Mouse (Mus musculus): ENCODE data around the gene Polg2. TPM values are rescaled to one million over a fixed set of nuclear protein-coding genes. Genes with fewer than 3 reads are reported as not detected.
"Not testable (repeated sequence)": the region's sequence is repeated elsewhere in the genome, so short reads cannot be mapped to it uniquely, and the experiment has no call there.

Polg2 gene
- polyA plus RNA-seq, 1 experiment from 2014 or later = 10.7 TPM

DNA sequence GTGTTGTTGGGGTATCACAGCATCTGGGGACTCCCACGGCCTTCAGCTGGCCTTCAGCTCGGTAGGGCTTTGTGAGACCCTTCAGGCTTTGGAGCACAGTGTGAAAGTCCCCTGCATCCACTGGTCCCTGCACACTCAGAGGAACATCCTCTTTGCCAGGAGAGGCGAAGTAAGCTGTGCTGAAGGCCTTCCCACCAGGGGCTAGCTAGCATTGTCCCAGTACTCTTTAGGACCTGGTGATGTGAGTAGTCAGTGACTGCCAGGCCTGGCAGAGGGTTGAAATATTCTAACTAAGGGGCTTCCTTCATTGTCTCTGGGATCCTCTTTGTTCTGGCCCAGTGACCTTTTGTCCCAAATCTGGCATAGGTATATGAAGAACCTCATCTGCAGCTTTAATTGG lies 42.7 kb downstream of the Polg2 start:
- peaks cover 17% of the 10 kb centered on the region for H3K4me1 ChIP-seq
- H3K9me3 ChIP-seq (replicated peaks) = no peaks in the 10 kb centered on the region
- H3K4me2 ChIP-seq (replicated peaks) = no peak overlapping the region
- no peak overlapping the region for H3K4me3 ChIP-seq
- ATAC-seq (ENCODE audit: low FRiP score) = no peak
- 30% methylated on average over 3 of the region's 3 CpGs for WGBS
- H3K36me3 ChIP-seq = no peaks in the 10 kb centered on the region
- H3K27ac ChIP-seq = peak overlapping the region; percentile 83; the same call in 1 of the 2 replicates
- no peak overlapping the region; the same call in 1 of the 2 replicates for H3K9ac ChIP-seq
- peaks cover 17% of the 10 kb centered on the region; the same call in 1 of the 2 replicates for H3K27me3 ChIP-seq

DNA sequence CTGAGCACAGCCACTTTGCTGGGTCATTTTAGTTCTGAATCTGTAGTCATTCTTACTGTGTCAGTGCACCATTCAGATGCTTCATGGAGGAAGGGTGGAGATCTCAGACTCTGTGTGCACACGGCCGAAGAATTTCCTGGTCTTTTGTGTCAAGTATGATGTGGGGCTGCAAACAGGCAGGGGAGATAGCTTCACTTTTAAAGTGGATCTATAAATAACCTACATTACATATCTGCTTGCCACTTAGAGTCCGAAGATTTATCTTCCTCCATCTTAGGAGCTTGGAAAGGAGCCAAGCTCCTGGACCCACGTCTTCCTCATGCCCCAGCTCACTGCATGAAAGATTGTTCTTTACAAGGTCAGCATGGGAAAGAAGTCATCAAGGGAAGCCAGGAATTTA lies 48.6 kb downstream of the Polg2 start:
- Histone ChIP-seq H3K4me1 (peaks cover 4% of the 10 kb centered on the region; the same call in 1 of the 2 replicates), H3K4me3 (no peak overlapping the region), H3K27ac (no peak overlapping the region), H3K36me3 (no peaks in the 10 kb centered on the region), H3K4me2 (replicated peaks) (no peak overlapping the region), H3K9ac (no peak overlapping the region), H3K27me3 (no peaks in the 10 kb centered on the region), H3K9me3 (replicated peaks) (no peaks in the 10 kb centered on the region)
- 88% methylated on average over 4 of the region's 4 CpGs for WGBS
- ATAC-seq (ENCODE audit: low FRiP score) = no peak

DNA sequence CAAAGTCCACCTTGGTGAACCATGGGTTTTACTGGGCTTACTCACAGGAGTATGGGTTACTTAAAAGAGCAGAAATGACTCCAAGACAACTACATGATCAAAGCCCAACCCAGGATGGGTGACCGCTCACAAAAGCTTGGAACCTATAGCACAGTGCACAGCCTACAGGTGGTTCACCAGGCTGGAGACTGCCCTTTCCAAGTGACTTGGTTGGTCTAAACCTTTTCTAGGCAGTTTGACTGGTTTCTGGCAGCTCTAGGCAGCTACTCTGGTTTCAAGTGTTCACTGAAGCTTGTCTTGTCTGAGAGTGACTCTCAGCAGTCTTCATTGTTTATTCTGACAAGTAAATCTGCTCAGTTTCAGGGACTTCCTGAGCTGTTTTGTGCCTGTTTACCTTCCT lies 49.7 kb downstream of the Polg2 start:
- 100% methylated on average over 1 of the region's 1 CpGs for WGBS
- H3K4me2 ChIP-seq (replicated peaks) = no peak overlapping the region
- H3K9me3 ChIP-seq (replicated peaks) = no peaks in the 10 kb centered on the region
- no peak overlapping the region for H3K27ac ChIP-seq
- H3K4me3 ChIP-seq = no peak overlapping the region
- H3K9ac ChIP-seq = no peak overlapping the region
- ATAC-seq (ENCODE audit: low FRiP score) = no peak
- no peaks in the 10 kb centered on the region for H3K36me3 ChIP-seq
- peaks cover 4% of the 10 kb centered on the region; the same call in 1 of the 2 replicates for H3K4me1 ChIP-seq
- no peaks in the 10 kb centered on the region for H3K27me3 ChIP-seq

DNA sequence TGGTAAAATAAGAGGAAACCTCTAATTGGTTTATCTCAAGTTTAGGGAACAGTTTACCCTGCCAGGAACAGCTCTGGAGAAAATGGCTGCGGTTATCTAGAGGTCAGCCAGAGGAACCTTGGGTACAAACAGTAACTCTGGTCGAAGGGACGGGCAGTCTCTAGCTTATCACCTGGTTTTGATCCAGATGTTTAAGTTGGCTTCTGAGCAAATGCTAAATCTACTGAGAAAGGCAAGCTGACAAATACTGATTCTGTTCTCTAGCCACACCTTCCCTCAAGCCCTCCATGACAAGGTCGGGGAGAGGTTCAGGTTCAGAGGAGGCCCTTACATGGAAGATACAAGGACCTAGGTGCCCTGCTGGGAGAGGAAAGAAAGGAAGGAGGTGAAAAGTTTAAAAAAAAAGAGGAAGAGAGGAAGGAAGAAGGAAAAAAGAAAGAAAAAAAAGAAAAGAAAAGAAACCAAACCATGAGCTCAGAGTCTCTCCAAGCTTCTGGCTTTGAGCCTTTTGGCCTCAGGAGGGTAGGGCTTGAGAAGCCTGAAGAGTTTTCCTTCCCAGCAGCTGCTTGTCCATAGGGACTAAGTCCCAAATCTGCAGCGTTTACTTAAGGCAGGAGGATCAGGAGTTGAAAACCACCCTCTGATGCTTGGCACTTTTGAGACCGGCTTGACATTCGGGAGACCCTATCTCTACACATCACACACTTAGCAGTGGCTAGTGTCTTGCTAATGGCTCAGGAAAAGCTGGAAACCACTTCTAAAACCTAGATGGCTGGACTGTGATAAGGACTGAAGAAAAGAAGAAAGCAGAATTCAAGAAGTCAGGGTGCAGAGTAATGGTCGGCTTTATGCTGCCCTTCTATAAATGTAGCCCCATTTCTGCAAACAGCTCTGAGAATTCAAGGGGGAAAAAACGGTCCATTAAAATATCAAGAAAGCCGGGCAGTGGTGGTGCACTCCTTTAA lies 50.7 kb downstream of the Polg2 start:
- H3K27ac ChIP-seq = no peak overlapping the region

DNA sequence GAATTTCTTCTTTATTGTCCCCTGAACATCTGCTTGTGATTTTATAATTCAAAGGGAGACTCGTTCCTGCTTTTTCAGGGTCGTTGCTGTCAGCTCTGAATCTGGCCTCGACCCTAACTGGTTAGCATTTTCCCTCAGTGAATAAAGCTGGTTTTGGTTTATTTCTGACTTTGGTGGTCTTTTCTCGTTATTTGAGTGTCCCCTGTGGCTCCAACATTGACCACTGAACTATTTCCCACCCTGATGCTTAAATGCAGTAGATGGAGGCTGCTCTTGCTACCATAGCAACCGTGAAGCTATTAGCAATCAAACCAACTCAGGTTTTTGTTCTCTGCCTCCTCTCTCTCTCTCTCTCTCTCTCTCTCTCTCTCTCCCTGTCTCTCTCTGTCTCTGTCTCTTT lies 51.4 kb downstream of the Polg2 start:
- Histone ChIP-seq H3K4me1 (peaks cover 6% of the 10 kb centered on the region), H3K36me3 (no peaks in the 10 kb centered on the region), H3K9me3 (replicated peaks) (no peaks in the 10 kb centered on the region), H3K27ac (no peak overlapping the region), H3K27me3 (no peaks in the 10 kb centered on the region), H3K4me2 (replicated peaks) (no peak overlapping the region), H3K9ac (no peak overlapping the region), H3K4me3 (no peak overlapping the region)
- ATAC-seq (ENCODE audit: low FRiP score) = no peak
- 44% methylated on average over 5 of the region's 5 CpGs for WGBS

More for the DNA sequence above, 50.7 kb downstream of the Polg2 start:
- WGBS = 79% methylated on average over 10 of the region's 10 CpGs
- no peak for ATAC-seq (ENCODE audit: low FRiP score)
- Histone ChIP-seq H3K9me3 (replicated peaks) (no peaks in the 10 kb centered on the region), H3K4me2 (replicated peaks) (no peak overlapping the region), H3K4me3 (no peak overlapping the region), H3K9ac (no peak overlapping the region), H3K27me3 (no peaks in the 10 kb centered on the region), H3K4me1 (peaks cover 4% of the 10 kb centered on the region; the same call in 1 of the 2 replicates), H3K36me3 (no peaks in the 10 kb centered on the region)

DNA sequence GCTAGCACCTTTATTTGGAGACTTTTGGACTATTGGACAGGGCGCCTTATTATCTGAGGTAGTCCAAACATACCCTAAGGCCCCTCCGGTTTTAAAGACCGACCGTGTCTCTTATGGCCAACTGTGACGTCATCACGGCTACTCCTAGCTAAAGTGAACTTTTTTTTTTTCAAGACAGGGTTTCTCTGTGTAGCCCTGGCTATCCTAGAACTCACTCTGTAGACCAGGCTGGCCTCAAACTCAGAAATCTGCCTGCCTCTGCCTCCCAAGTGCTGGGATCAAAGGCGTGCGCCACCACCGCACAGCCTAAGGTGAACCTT lies 54.5 kb downstream of the Polg2 start:
- H3K9me3 ChIP-seq (replicated peaks); H3K27me3 ChIP-seq; H3K4me3 ChIP-seq; H3K36me3 ChIP-seq; H3K4me2 ChIP-seq (replicated peaks); H3K27ac ChIP-seq; ATAC-seq (ENCODE audit: low FRiP score); H3K9ac ChIP-seq: not testable (repeated sequence)
- H3K4me1 ChIP-seq = peaks cover 12% of the 10 kb centered on the region
- 90% methylated on average over 9 of the region's 9 CpGs for whole genome bisulfite sequencing

DNA sequence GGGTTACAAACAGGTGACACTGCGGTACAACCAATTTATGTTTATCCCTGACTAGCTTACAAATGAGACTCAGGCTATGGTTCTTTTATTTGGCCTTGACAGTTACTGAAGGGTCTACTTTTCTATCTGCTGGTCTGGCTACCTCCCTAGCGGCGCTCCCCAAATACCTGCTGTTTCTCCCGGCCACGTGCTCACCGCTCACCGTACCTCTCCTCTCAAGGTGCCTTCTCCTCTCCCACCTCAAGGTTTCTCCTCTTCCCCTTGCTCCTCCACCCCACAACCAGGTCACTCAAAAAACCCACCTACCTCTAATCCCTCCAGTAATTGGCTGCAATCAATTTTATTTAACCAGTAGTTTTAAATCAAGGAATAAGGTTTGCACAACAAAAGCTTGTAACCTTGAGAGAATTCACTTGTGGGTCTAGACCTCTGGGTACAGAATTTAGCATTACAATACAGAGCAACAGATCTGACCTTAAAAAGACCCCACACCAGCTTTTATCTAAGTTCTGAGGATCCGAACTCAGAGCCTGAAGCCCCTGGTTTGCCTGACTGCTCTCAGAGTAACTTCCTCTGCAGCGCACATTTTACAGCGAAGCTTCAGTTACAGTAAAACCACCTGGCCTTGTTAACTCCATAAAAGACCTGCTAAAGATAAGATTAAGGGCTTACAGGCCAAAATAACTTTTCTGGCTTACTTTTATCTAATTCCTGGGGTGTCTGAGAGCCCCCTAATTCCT lies 55.0 kb downstream of the Polg2 start:
- H3K36me3 ChIP-seq = no peaks in the 10 kb centered on the region
- peaks cover 12% of the 10 kb centered on the region for H3K4me1 ChIP-seq
- H3K27ac ChIP-seq = no peak overlapping the region
- H3K4me2 ChIP-seq (replicated peaks) = no peak overlapping the region
- ATAC-seq (ENCODE audit: low FRiP score) = no peak
- no peak overlapping the region for H3K4me3 ChIP-seq
- H3K9me3 ChIP-seq (replicated peaks) = no peaks in the 10 kb centered on the region
- WGBS = 88% methylated on average over 10 of the region's 10 CpGs
- H3K27me3 ChIP-seq = no peaks in the 10 kb centered on the region
- no peak overlapping the region for H3K9ac ChIP-seq

DNA sequence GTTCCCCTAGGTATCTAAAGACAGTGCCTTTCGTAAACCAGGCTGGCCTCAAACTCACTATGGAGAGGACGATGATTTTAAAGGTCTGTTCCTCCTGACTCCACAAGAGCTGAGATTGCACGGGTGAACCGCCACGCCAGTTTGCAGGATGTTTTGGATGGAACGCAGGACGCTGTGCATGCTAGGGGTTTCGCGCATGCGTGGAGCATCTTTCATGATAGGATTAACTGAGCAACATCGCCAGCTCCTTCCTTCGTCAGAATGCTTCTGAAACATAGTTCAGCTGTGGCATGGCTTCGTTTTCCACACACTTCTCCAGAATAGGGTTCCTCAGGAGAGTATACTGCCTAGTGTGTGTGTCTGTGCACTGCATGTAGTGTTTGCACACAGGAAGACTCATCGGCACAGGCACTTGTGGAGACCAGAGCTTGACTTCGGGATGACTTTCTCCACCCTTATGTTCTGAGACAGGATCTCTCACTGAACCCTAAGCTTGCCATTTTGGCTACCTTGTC lies 55.7 kb downstream of the Polg2 start:
- no peaks in the 10 kb centered on the region for H3K27me3 ChIP-seq
- 76% methylated on average over 15 of the region's 15 CpGs for WGBS
- no peak overlapping the region for H3K4me3 ChIP-seq
- no peaks in the 10 kb centered on the region for H3K9me3 ChIP-seq (replicated peaks)
- ATAC-seq (ENCODE audit: low FRiP score) = no peak
- no peak overlapping the region for H3K9ac ChIP-seq
- H3K4me1 ChIP-seq = peaks cover 12% of the 10 kb centered on the region
- H3K27ac ChIP-seq = no peak overlapping the region
- H3K36me3 ChIP-seq = no peaks in the 10 kb centered on the region
- H3K4me2 ChIP-seq (replicated peaks) = peak overlapping the region; percentile 21; the same call in 1 of the 2 replicates

DNA sequence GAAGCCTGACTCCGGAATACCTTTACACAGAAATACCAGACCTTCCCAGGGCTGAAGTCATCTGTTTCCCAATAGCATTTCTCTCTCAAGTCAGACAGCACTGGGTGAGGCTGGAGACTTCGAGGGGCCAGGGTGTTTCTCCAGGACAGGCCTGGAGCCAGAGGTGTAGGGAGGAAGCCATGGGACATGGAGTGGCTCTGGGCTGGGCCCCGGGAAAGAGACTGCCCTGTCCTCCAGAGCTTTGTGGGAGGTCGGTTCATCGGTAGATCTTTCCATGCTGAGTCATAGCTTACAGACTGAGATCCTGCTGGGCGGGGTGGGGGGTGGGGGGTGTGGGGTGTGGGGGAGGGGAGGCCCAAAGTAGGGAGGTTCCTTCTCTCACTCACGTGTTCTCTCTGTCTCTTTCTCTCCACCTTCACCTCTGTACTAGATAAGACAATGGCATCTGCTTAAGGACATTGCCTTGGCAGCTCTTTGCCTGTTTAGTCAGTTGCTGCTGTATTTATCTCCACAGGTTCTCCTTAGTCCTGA lies 56.4 kb downstream of the Polg2 start:
- 28% methylated on average over 7 of the region's 7 CpGs for WGBS

DNA sequence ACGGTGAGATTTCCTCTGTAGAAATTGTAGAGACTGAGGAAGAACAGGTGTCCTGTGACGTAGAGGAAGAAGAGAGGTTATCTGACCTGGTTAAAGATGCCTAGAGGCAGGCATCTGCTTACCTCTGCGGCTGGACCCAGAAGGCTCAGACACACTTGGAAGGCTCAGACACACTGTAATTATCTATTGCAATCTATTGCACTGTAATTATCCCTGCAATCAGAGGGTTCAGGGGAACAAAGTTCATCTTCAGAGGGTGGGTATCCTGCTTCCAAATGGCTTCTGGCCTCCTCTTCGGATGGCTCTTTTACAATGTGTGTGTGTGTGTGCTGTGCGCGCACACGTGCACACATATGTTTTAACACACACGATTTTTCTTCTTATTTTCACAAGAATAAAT lies 59.0 kb downstream of the Polg2 start:
- WGBS = 90% methylated on average over 8 of the region's 8 CpGs
- H3K4me1 ChIP-seq = peaks cover 8% of the 10 kb centered on the region
- no peak overlapping the region for H3K4me2 ChIP-seq (replicated peaks)
- H3K27ac ChIP-seq = no peak overlapping the region
- no peaks in the 10 kb centered on the region for H3K9me3 ChIP-seq (replicated peaks)
- no peak overlapping the region for H3K4me3 ChIP-seq
- no peak for ATAC-seq (ENCODE audit: low FRiP score)
- no peaks in the 10 kb centered on the region for H3K27me3 ChIP-seq
- no peak overlapping the region for H3K9ac ChIP-seq
- no peaks in the 10 kb centered on the region for H3K36me3 ChIP-seq

More for the DNA sequence above, 56.4 kb downstream of the Polg2 start:
- H3K4me1 ChIP-seq = peaks cover 8% of the 10 kb centered on the region
- no peak overlapping the region for H3K4me2 ChIP-seq (replicated peaks)
- no peaks in the 10 kb centered on the region for H3K9me3 ChIP-seq (replicated peaks)
- H3K4me3 ChIP-seq = no peak overlapping the region
- no peaks in the 10 kb centered on the region for H3K36me3 ChIP-seq
- ATAC-seq (ENCODE audit: low FRiP score) = no peak
- 0 out of 2 replicates have a peak overlapping the region, but pooled peaks have one; percentile 1 for H3K27ac ChIP-seq
- H3K27me3 ChIP-seq = no peaks in the 10 kb centered on the region
- no peak overlapping the region for H3K9ac ChIP-seq
